Mouse (Mus musculus) testis, postnatal 10 days (tissue): ENCODE data around the gene Slc30a3.

Experiments
- DNase-seq: peaks from one replicate; pipeline ENCODE4 v3.0.0; 2021; ENCODE audit warnings: low spot score

Gene Slc30a3

DNA sequence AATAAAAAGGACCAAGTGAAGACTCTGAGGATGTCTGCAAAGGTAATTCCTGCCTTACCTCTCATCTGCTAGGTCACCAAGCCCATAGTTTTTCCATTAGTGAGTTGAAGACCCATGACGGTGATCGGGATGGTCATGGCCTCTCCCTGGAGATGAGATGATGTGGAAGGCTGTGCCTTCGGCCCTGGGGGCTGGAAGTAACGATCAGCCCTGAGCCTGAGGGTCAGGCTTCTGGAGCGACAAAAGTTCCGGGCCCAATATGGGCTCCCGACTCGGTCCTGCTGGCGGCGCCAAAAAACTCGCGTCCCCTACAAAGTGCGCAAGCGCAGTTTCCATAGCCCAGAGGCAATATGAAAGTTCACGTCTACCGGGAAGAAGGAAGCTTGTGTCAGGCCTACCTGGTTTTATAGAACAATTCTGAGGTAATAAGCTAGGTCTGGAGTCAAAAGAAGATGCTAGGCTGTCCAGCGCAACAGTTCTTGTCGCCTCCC, at the start of gene Slc30a3:
Slc30a3 (minus strand) TSS at position 238 of the 491 bp plus-strand sequence.
- DNase-seq: no peak

DNA sequence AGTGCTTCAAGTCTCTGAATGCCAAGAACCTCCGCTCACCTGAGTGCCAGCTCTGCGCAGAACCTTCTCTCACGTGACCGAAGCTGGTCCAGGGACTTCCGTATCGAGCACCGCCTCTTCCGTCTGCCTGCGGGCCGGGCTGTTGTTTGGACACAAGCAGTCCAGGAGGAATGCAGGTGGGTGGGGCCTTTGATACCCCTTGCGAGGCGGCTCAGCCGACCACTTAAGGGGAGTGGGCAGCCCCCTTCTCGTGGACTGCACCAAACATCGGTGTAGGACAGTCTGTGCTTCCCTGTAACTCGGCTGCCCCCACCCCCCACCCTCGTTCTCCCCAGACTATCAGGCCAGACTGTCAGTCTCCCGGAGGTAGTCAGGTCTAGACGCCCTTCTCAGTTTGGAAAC, 46.1 kb upstream of the Slc30a3 start, which contains the start of gene Mpv17:
Mpv17 (minus strand) TSS at position 100 of the 402 bp plus-strand sequence.
- peak; percentile 82 for DNase-seq

DNA sequence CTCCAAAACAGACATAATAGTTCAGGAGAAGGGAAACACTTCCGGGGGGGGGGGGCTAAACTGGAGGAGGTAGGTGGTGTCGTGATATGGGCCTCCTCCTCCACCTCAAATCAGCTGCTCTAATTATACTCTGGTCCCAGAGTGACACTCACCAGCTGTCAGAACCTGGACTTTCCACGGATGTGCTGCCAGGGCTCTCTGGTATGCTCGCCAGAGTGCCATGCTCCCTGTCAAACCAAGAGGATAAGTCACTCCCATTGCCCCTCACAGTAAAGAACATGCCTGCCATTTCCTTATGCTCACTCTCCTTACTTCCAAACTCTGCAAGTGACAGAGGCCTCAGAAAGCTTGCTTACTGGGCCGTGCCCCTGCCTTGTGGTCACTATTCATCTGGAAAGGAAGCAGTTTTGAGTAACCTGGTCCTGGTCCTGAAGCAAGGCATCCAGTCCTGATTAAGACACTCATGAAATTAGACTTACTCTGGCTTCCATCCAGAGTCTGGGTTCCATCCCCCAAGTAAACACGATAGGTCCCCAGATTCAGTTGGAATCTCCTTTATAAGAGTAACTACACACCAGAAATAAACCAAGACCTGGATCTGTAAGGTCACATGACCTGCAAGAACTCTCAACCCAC, 45.6 kb upstream of the Slc30a3 start:
- no peak for DNase-seq

DNA sequence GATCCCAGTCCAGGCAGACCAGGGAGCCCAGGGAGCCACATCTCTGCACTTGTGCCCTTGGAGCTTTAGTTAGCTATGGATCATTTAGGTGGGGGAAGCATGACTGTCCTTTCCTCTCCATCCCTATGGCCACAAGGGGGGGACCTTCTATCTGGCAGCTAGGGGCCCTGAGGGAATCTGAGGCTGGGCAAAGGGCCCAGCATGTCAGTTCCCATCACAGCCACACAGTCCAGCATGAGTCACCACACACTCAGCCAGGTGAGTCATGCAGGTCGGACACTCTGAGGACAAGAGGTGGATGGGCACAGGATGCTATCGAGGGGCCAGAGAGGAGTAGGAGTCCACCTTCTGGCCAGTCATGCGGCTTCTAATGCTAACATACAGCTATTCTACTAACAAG, 43.7 kb upstream of the Slc30a3 start:
- no peak for DNase-seq

DNA sequence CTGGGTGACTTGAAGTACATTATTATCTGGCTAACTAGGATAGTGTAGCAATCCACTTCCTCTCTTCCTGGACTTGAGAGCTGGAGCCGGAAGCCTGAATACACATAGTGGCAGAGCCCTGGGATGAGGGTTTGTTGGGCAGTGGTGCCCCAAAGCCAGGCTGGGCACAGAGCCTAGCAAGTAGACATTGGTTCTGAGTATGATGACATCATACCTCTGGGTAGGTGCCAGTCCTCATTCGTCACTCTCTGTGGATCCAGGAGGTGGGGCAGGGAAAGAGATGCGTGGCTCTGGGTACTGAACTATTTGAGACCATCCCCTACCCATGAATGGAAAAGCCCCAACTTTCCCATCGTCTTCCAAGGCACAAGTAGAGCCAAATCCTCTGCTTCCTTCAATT, 41.7 kb upstream of the Slc30a3 start:
- DNase-seq: no peak

DNA sequence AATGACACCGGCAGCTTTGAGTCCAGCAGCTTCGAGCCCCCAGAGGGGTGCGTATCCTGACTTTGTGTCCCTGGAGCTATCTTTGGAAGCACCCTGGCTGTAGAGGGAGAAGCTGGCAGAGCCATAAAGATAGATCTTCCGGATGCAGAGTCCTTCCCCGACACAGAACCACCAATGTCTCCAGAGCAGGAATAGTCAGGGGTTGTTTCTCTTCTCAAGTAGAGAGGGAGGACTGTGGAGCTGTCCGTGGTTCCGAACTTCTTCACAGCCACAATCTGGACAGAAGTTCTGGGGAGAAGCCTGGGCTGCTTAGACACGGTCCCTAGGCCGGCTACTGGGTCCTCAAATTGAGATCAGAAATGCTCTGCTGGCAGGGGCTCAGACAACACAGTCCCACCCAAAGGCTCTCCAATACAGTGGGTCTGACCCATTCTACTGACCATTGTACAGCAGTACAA, 31.0 kb upstream of the Slc30a3 start:
- DNase-seq: peak; percentile 63

DNA sequence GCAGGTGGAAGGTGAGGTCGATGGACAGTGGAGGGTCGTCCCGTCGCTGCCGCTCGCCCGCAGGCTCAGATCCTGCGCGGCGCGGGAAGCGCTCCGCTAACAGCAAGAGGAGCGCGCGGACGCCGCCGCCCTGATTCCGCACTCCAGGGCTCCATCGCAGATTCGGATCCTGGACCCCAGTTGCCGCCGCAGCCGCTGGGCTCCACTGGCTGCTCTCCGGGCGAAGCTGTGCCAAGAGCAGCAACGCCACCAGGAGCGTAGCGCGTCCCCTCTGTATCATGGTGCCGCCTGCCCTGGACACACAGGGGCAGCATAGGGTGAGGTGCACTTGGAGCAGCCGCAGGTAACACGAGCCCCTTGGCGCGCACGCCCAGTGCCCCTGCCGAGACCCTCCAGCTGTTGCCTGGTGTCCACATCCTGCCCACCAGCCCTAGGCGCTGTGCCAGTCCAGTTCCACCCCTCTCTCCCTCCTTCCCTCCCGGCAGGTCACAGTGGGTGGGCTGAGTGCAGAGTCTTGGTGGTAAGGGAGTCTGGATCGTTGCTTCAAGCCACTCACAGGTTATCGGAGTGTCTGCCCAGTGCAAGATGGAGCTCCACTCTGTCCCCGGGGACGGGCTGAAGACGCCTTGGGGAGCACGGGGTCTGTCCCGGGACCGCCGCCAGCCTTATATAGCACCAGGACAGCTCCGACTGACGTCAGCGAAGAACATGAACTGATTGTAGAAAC, 30.4 kb upstream of the Slc30a3 start, which contains the start of gene Ucn:
Ucn (minus strand) TSS at position 589 of the 727 bp plus-strand sequence.
- DNase-seq: no peak

DNA sequence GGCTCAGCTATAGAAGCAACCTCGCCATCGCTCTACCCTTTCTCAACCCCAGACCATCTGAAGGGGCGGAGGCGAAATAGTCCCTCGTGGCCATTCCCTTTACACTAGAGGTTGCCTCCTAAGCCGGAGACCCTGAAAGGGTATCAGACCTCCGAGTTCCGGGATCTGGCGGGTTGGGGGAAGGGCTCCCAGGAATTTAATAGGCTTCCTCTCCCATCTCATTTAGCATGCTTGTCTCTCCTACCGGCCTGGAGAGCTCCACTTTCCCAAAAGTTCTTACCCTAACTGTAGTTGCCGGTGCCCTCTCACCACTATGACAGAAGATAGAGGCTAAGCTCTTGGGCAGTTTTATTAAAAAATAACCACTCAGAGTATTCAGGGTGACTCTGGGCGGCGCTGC, 29.6 kb upstream of the Slc30a3 start:
- DNase-seq: no peak

DNA sequence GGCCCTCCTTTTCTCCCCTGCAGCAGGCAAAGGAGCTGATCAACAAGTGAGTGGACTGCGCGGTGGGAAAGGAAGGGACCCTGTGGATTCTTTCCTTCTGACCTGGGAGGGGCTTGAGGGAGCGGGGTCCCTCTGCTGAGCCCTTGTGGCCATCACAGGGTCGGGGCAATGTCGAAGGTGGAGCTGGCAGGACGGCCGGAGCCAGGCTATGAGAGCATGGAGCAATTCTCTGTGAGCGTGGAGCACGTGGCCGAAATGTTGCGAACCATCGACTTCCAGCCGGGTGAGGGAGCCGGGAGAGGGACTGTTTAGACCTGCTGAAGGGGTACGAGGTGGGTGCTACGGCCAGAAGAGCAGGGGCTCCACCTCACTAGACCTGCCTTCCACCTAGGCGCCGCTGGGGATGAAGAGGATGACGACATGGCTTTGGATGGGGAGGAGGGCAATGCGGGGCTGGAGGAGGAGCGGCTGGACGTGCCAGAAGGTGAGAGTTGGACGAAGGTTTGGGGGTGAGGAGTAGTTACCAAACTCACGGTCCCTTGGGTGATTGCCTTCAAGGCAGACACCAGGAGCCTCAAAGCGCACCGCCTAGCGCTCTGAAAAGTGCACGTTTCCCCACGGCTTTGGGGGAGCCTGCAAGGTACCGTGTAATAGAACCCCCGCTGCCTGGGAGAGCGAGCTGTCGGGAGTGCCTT, 28.8 kb upstream of the Slc30a3 start:
- DNase-seq: no peak

DNA sequence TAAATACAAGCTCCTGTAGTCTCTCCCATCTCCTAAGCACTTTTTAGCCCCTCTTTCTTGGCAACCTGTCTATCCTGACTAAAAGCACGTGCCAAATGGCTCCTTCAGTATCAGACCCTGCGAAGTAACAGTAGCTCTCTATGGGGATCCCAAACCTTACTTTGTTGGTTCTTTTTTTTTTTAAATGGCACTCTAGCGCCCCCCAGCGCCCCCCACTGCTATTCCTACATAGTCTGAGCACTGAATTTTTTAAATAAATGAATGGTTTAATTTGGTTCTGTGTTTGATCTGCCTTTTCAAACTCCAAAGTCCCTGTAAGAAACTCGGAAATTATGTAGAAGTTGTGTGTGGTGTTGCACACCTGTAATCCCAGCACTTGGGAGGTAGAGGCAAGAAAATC, 18.0 kb upstream of the Slc30a3 start:
- DNase-seq: no peak

DNA sequence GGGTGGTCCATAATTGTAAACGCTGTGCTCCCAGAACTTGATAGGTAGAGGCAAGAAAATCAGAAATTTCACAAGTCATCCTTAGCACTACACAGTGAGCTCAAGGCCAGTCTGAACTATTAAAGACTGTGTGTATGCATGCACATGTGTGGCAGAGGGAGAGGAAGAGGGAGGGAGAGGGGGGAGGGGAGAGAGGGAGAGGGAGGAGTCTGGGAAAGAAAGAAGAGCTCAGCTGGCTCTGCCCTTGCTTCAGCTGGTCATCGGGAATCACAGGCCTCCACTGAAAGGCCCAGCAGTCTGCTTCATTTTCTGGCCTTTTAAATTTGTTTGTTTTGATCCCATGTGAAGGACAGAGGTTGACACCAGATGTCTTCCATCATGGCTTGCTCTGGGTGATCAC, 15.4 kb upstream of the Slc30a3 start:
- no peak for DNase-seq

DNA sequence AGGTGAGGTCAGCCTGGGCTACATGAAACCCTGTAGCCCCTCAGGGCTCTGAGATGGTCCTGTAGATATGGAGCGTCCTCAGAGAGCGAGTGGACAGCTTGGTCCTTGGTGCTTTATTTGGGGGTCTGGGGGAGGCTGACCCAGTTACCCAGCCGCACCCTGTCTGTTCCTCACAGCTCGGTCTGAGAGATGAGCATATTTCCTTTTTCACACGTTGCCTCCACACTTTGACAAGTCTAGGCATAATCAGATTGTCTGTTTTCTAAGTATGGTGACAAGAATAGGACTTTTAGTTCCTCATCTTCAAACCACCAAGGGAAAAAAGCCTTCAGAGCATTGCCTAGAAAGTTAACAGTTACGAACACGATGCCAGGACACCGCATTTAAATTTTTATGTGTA, 13.1 kb upstream of the Slc30a3 start:
- no peak for DNase-seq

DNA sequence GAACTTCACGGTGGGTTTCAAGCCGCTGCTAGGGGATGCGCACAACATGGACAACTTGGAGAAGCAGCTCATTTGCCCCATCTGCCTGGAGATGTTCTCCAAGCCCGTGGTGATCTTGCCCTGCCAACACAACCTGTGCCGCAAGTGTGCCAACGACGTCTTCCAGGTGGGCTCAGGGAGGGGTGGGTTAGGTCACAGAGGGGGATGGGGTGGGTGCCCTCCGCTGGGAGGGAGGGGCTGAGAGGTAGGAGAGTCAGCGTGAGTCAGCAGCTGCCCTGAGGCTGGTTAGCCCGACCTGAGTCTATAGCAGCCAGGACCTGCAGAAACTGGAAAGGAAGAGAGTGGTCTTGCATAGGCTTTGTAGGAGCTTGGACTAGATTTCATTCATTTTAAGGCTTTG, 8.9 kb upstream of the Slc30a3 start:
- no peak for DNase-seq

DNA sequence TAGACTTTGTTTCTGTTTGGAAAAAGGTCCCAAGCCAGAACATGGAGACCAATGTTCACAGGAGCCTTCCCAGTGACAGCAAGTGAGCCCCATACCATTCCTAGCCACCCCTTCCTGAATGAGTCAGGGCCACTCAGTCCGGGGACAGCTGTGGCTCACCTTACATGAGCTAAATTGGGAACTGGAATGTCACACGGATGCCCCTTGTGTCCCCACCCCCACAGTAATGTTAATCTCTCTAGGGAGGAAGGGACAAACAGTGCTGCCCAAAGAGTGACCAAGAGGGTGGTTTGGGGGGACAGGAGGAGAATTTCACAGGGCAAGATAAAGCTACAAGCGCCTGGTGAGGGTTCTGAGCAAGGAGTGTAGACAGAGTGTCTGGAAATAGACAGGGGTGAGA, 8.3 kb upstream of the Slc30a3 start, which contains the start of gene Trim54:
Trim54 (plus strand) TSS at position 359 of the 400 bp plus-strand sequence.
- DNase-seq: no peak

DNA sequence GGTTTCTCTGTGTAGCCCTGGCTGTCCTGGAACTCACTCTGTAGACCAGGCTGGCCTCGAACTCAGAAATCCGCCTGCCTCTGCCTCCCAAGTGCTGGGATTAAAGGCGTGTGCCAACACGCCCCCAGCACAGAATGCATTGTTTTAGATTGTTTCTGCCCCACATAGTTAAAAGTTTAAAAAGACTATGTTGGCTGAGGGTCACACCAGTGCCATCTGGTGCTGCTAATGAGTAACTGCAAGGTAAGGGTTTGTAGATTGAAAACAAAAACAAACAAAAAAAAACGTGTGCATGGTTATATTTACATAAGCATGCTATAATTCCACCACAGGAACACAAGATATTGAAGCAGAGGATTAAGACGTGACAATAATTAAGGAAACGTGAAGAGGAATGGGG, 2.7 kb upstream of the Slc30a3 start:
- DNase-seq: no peak

DNA sequence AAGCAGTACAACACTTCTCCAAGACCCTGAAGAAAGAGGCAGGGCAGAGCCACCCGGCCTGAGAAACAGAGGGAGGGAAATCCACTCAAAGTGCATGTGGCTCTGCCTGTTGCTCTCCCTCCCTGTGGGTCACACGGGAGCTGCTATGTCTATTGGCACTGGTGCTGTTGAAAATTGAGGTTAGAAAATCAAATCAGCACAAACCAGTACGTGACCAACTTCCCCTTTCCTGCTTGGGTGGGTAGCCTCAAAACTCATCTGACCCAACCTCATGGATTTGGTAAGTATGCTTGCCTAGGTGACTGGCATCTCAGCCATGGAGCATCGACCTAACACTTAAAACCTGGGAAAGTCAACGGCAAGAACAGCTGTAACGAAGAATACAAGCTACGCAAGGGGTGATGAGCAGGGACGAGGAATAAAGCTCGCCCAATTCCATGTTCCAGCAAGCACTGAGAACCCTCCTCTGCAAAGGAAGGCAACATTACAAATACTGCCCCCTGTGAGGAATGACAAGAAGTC, 2.2 kb downstream of the Slc30a3 start, which contains the start of gene Dnajc5g:
Dnajc5g (plus strand) TSS at position 472 of the 522 bp plus-strand sequence.
- DNase-seq: no peak

DNA sequence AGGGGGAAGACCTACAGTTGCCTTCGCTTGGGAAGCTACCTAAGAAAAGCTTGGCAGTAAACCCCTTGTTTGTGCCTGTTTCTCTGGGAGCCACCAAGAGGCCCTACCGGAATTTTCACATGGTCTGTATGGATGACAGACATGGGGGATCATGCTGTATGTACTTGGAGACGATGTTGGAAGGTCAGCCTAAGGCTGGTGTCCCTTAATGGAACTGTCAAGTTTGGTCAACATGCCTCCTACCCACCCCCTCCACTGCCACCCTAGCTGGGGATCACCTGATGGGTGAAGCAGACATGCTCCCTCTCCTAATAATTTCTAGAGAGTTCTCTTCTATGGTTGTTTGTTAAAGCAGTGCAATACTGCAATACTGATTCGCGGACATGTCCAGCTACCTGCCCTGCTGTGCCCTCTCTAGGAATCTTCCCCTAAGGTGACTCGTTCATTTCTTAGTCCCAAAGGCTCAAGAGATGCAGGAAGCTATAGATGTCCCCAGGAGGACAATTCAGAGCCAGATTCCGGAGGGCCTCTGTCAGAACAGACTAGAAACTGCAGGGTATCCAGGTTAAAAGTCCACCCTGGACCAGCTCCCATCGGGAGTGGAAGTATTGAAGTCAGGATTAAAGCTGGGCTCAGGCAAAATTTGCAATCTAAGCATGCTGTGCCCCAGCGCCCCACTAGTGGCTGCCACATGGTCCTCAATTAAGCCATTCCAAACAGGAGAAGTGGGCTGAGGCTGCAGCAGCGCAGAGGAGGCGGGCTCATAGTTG, 12.1 kb downstream of the Slc30a3 start:
- no peak for DNase-seq

DNA sequence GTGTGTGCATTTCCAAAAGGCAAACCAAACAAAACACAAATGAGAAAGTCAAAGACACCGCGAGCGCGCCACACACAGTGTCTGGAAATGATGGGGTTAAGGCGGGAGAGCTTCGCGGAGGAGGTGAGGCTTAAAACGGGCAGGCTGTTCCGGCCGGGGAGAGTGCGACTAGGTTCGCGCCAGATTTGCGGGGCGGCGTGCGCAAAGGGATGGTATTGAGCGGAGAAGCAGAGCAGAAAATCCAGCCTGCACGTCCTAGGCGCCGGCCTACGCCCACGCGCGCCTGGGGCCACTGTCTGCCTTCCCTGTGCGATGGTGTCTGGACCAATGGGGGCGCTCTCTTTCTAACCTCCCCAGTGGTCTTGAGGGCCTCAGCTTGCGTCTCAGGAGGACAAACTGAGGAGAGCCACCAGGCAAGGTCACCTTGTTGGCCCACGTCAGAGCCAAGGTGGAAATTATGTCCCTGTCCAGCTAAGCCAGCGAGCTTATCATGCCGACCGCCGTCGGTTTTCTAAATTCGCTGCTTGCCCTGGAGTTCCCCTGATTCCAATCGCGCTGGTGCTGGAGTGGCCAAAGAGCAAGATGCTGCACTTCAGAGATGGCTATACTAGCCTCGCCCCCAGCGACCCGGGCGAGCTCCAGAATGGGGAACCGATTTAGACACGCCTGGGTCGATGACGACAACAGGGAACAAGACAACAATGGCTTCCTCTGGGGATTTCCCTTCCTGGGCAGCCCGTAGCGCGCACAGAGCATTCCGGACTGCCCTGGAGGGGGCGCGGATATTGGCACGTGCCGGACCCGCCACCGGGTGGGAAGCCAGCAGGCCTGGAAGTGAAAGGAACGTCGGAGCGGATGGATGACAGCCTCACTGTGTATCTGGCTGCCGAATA, 13.0 kb downstream of the Slc30a3 start:
- peak; percentile 64 for DNase-seq

DNA sequence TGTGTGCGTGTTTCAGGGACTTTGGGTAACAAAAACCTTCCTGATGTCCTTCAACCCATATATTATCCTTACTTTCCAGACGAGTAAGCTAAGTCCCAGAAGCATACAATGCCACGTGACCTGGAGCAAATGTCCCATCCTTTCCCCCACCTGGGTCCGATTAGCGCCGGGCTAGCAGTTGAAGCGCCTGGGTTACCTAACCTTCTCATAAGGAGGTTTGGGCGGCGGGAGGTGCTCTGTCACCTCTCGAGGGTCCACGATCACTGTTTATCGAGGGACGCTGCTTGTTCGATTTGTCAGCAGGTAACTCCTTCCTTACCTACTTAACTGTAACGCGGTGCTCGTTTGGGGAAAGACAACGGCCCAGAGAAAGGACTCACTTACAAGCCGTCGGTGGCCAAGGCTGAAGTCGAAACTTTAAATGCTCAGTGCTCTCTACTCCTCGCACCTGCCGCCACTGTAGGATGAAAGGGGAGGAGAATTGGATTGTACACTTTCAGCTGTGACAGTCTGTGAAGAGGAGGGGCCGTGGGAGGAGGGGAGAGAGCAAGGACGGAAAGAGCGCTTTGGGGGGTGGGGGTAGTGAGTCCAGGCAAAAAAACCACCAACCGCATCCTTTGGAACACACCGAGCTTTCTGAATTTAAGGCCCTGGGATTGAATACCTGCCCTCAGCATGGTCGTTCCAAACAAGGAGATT, 13.8 kb downstream of the Slc30a3 start:
- DNase-seq: no peak
